Mouse (Mus musculus) left cerebral cortex, postnatal 25 days (tissue): Measurements from ENCODE around the gene Unc5a. TPM values are rescaled to one million over a fixed set of nuclear protein-coding genes. Genes with fewer than 3 reads are reported as not detected.

Experiments used
- DNase-seq, 2 experiments: peaks; one replicate each; pipeline ENCODE4 v3.0.0; 2022; ENCODE audit warnings: low spot score in 2 of 2, mixed read lengths in 1 of 2
- intact Hi-C: fragments of 180-260 bp; cut with DNase I; formaldehyde crosslinking; loops from one replicate; pipeline ENCODE4 v1.15.1; 2025
- total RNA-seq, 2 experiments: library from RNA; stranded (reverse); gene quantifications; 2 replicates each; pipeline ENCODE4 v1.2.3; 2021

Gene Unc5a
- 10 to 100 TPM; 83.6 to 96.6 TPM for total RNA-seq

DNA sequence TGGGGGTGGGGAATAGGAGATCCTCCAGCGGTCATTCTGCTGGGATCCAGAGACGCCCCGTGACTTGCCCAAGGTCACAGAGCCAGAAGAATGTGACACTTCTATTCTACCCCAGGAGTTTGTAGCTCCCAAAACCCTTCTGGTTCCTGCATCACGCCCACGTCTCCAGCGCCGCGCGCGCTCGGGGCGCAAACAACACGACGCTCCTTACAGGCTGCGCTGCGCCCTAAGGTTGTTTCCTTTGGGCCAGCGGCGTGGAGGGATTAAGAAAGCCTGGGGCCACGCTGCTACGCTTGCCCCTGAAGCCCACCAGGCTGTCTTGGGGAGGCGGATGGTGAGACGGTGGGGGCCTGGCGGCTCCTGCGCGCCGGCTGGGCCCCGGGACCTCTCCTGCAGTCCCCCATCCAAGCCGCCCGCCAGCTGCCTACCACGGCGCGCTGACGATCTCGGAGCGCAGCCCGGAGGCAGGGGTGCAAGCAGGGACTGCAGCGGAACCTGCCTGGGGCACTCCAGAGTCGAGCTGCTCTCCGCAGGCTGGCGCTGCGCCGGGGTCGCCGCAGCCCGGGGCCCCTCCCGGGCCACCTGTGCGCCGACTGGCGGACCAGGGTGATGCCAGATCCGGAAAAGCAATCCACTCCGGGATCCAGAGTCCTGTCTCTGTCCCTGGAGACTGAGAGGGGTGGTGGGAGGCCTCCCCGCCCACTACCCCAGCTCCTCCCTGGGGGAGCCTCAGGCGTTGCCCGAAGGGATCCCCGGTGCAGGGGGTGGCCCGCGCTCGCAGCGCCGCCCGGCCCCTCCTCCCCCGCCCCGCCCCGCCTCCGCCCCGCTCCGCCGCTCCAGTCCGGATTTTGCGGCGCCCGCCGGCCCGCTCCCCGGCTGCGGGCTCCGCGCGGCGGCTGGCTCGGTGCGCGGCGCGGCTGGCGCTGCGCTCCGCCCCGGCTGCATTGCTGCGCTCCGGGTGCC, at the start of gene Unc5a:
Unc5a (plus strand) TSS at position 881 of the 963 bp plus-strand sequence.
- intact Hi-C loops = loop anchor here (2.0 kb wide), 2 partner anchors 52 to 70 kb away; no protein-coding TSS in a partner anchor
- peak; percentile 81 to 82 for DNase-seq

DNA sequence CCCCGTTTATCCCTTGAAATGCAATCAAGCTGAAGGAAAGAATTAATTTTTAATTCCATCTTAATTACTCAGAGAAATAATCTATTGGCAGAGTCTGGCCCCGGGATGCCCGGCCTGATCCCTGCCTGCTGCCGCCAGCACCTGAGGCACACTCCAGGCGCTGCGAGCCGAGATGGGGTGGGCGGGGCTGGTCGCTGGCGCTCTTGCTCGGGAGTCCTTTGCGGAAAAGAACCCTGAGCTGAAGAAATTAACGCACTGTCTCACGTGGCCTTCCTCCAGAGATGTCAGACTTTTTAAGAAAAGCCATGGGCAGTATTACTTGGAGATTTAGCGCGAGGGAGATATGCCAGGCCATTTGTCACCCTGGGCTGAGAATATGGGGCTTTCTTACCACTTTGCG, 37.2 kb upstream of the Unc5a start:
- no peak for DNase-seq
- intact Hi-C loops = no loop called here

DNA sequence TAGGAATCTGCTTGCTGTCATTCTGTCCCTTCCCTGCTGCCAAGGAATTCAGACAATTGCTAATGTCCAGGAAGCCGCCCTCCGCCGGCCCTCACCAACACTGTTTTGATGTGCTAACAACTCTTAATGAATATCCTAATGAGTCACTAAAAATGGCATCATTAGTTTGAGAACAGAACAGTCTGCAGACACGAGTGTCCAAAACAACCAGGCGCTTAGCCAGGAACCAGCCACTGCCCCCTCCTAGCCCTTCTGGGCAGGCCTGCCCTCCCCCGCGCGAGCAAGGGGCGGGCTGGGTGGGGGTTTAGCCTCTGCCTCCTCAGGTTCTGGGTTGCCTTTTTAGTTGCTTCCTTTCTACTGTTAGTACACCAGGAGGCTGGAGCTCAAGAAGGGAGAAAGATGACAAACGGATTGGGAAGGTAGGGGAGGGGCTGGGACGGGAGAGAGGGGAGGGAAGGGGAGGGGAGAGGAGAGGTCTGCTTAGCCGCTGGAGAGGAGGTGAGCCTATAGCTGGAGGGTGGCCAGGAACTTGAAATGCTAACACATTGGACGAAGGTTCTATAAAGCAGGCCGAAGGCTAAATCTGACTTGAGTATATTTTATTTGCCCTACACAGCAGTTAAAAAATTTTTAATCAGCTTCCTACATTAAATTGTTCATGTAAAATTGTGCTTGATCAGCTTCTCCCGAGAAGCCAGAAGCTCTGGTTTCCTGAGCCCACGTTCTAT, 36.2 kb upstream of the Unc5a start:
- intact Hi-C loops = no loop called here
- DNase-seq = peak in 1 of 2 experiments; percentile 13

DNA sequence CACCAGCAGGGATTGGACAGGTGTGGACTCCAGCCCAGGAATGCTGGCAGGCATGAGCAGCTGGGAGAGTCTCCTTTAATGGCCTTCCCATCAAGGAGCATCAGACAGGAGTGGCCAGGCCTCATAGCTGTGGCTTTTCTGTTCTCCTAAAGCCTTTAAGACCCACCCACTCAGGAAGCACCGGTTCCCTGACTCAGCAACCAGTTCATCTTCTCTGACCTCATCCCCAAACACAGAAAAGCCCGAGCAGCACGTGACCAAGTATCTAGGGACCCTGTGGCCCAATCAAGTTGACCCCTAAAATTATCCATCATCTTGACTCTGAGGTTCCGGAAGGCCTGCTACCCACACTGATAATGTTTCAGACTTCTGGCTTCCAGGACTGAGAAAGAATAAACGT, 32.6 kb upstream of the Unc5a start:
- intact Hi-C loops = no loop called here
- no peak for DNase-seq

DNA sequence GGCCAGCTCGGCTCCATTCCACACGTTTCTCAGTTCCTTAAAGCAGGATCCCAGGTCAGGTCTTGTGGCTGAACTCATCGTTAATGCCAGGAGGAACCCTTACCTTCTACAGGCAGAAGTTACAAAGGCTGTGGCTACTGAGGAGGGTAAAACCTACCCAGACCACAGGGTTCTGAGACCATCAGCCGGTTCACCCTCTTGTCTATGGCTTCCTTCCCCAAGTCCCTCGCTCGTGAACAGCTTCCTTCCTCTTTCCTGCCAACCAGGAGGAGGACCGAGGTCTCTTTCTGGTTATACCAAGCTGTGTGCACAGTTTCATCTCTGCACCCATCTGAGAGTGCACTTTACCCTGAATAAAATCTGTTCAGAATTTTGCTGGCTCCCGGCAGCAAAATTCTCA, 30.3 kb upstream of the Unc5a start:
- no peak for DNase-seq
- intact Hi-C loops = no loop called here

DNA sequence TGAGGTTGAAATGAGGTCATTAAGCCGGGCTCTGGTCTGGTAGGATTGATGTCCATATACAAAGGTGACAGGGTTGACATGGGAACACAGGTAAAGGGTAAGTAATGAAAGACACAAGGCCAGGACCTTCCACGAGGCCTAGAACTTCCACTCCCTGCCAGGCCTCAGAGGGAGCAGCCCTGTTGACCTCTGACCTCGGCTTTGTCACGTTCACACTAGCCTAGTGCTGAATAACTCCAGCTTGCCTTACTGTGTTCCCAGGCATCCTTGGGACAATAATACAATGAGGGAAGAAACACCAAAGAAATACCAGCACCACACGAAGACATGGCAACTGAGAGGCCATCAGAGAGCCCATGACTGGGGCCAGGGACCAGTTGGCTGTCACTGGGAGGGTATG, 29.5 kb upstream of the Unc5a start:
- intact Hi-C loops = no loop called here

DNA sequence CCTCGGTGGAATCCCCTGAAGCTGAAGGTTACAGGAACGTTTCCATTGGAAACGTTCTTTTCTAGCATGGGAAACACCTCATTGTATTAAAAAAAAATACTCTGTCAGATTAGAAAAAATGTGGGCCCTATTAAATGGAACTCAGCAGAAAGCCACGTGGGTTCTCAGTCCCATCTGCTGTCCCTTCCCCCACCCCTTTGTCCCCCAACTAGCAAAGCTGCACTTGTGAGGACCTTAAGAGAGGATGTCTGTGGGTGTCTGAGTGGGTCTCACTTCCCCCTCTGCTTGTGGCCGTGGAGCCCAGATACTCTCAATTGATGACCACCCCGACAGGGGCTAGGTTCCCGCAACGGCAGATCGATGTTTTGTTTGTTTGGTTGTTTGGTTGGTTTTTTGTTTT, 27.5 kb upstream of the Unc5a start:
- DNase-seq = no peak
- intact Hi-C loops = no loop called here

More for the DNA sequence above, 29.5 kb upstream of the Unc5a start:
- no peak for DNase-seq

DNA sequence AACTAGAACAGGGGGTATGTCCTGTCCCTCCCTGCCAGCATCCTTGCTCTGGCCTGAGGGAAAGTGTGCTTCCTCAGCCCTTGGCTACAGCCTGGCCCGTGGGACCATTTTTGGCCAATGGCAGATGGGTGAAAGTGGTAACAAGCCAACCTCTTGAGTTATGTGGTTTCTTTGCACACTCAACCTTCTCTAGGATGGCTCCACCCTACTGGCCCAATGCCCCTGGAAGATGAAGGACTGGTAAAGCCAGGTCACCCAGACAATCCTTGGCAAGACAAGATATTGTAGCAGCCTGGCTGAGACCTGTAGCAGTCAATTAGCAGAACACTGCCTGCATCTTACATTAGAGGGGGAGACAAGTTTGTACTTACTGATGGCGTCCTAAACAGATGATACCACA, 25.5 kb upstream of the Unc5a start:
- no peak for DNase-seq
- intact Hi-C loops = no loop called here

DNA sequence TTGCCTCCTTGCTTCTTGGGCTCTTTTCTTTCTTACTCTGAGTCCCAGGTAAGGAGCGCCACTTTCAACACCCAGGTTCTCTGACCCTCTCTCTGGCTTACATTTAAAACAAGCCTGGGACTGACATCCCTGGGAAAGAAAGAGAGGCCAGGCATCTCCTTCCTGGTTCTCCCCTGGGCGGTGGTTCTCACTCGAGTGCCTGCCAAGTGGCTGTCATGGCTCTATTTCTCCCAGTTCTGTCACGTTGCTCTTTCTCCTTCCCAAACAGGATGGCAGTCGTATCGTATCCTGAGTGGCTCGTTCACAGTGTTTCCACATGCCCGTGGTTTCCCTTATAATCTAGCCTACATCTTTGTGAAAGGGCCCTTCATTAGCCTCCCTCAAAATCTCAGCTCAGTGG, 23.7 kb upstream of the Unc5a start:
- DNase-seq = no peak
- intact Hi-C loops = no loop called here

DNA sequence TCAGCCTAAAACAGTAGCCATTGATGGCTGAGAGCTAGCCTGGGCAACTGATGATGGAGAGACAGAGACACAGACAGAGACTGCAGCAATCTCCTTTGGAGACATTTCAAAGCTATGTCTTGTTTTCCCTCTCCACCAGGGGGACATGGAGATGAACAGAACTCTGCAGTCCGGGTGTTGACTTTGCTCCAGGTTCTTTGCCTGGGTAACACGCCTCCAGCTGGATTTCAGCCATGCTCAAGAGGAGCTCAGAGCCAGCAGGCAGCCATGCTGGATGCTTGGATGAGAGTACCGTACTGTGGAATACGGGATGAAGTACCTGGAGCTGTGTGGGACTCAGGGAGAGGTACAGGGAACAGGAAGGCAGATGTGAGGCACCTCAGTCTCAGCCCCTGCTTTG, 22.6 kb upstream of the Unc5a start:
- intact Hi-C loops = no loop called here
- DNase-seq = peak in 1 of 2 experiments; percentile 67

DNA sequence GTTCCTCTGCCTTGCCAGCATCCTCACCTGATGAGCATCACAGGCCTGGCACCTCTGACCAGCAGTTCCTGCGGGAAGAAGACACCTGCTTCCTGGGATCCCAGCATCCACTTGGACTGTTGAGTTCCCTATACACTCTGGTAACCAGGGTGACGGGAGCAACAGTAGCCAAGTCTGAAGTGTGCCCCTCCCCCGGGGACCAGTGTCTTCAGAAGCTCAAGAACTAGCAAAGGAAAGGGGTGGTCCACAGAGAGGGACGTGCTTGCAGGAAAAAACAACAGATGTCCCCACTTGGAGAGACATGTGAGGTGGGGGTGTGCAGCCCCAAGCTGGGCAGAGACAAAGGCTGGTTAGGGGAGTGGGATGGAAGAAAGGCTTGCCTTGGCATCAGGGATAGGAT, 19.1 kb upstream of the Unc5a start:
- no peak for DNase-seq
- intact Hi-C loops = loop anchor here (5.0 kb wide), 1 partner anchor 108 kb away; no protein-coding TSS in a partner anchor

DNA sequence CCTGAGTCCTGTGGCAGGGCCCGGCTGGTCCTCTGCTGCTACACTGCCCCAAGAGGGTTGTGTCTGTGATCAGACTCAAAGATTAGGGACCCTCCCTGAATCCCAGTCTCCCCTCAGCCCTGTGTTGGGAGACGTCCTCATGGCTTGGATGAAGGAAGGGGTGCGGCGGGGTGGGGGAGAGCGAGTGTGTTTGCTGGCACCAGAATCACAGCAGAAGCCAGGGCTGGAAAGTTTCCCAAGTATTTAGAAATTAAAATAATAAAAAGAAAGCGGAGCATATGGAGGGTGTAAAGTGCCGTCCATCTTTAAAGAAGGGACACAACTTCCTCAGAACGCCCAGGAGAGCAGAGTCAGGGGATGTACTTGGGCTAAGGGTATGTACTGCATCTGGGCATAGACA, 14.3 kb upstream of the Unc5a start:
- no peak for DNase-seq
- intact Hi-C loops = loop anchor here (5.0 kb wide), 1 partner anchor 113 kb away; no protein-coding TSS in a partner anchor

DNA sequence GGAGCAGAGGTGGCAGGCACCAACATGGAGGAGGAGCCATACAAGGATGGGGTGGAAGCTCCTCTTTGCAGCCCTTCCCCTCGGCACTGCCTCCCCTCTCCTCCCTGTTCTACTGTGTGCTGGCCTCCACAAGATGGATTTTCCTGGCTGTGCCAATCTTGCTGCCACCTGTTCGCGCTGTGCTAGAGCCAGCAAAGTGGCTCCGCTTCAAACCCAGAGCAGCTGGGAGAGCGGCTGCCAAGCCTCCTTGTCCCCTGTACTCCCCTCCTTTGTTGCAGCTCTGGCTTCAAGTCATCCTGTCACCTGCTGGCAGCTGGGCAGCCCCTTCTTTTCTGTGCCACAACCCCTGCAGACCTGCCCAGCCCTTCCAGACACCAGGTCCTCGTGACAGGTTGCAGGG, 13.0 kb upstream of the Unc5a start:
- intact Hi-C loops = no loop called here
- DNase-seq = peak; percentile 69 to 78

DNA sequence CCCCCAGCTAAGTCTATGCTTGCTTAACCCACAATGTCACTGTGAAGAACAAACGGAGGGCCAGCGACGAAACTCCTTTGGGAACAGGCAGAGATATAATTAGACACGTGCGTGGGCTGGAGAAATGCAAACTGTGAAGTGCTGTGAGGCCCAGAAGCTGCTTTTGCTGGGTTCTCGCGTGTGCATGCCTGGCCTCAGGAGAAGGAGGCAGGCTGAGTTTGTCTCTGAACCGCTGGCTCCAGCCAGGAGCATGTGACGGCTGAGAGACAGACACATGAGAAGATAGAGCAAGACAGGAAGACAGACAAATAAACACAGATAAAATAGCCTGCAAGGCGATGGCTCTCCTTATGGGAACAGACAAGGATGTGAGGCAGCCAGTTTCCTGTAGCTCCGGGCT, 11.3 kb upstream of the Unc5a start:
- DNase-seq = peak; percentile 76 to 93
- intact Hi-C loops = loop anchor here (2.0 kb wide), 2 partner anchors 51 to 59 kb away; no protein-coding TSS in a partner anchor

DNA sequence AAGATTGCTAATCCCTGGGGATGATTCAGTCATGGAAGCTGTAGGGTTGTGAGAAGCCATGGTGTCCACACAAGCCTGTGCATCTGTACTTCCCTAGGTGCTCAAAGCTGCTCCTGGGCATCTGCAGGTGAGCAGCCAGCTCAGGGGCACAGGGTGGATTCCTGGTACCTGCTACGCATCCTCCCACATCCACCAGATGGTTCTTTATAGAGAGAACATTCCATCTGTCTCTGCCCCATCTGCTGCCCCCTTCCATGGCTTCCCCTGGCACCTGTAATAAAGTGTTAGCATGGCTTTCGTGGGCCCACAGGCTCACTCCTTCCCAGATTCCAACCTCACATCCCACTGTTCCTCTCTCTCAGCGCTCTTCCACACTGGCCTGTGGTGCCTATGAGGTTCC, 10.7 kb upstream of the Unc5a start:
- DNase-seq = no peak
- intact Hi-C loops = loop anchor here (2.0 kb wide), 2 partner anchors 52 to 60 kb away; no protein-coding TSS in a partner anchor

DNA sequence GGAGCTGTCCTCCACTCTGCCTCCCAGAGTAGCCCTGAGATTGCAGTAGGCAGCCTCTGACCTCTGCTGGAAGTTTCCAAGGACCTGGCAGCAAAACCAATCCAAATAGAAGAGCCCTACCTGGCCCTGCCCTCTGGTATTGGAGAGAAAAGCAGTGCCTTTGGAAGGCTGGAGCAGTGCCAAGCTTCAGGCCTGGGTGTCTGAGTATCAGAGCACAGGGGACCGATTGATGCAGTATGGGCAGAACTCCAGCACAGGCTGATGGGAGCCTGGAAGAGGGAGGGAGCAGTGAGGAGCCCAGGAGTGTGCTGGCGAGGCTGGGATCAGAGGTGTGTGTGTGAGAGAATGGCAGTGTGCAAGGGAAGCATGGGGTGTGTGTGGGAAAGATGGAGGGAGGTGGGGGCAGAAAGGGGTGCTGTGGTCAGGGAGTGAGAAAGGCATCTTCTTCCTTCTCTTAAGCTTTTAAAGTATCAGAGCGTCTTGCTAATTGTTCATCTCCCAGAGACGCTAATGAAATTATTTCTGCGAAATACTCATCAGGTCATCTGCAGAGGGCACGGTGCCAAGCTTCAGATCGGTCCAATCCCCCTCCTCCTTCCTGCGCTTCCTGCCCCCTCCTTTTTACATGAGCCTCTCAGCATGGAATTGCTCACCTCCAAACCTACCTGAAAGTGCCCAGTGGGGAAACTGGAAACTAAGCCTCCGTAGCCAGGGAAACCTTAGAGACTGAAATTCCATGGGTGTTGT, 4.6 kb upstream of the Unc5a start:
- no peak for DNase-seq
- intact Hi-C loops = no loop called here

DNA sequence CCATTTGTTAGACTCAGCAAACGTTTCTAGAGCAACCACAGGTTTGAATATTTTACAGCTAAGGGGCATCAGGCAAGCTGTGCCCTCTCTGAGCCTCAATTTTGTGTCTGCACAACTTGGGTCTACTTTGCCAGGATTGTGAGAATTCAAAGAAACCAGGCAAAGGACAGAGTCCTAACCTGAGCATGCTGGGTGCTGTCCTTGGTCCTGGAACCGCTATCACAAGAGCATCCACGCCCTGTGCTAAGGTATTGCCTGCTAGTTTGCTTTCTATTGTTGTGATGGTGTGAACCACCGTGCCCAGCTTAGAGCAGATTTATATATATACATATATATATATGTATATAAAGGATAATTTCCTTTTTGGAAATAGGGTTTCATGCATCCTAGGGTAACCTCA, 3.9 kb upstream of the Unc5a start:
- no peak for DNase-seq
- intact Hi-C loops = no loop called here

DNA sequence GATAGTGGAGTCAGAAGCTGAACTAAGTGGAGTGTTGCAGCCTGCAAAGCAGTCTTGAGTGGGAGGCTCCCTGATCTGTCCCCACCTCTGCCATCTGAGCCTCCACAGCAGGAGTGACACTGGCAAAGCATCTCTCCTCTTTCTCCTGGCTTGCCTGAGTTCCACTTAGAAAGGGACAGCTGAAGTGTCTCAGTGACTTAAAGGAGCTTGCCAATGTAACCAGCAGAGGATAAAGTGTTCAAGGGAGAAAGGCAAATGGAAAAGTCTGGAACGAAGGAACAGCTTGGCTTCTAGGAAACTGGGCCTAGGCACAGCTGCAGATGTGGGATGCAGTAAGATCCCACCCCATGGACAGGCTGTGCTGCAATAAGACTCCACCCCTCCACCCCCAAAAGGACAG, 2.8 kb upstream of the Unc5a start:
- intact Hi-C loops = no loop called here
- peak in 1 of 2 experiments; percentile 64 for DNase-seq

DNA sequence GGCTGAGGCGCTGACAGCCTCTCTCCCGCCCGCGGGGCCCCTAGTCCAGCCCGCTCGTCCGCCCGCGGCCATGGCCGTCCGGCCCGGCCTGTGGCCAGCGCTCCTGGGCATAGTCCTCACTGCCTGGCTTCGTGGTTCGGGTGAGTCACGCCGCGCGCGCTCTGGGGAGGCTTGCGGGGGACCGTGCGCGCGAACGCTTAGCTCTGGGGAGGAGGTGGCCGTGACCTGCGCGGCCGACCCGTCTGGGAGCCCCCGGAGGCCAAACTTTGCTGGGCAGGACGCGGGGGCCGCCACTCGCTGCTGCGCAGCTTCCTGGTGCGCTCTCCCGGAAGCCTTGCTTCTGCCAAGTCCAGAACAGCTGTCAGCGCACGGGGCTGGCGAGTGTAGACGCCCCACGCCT, 381 bp downstream of the Unc5a start:
- DNase-seq = peak; percentile 67 to 81
- intact Hi-C loops = loop anchor here (2.0 kb wide), 2 partner anchors 51 to 71 kb away; no protein-coding TSS in a partner anchor

DNA sequence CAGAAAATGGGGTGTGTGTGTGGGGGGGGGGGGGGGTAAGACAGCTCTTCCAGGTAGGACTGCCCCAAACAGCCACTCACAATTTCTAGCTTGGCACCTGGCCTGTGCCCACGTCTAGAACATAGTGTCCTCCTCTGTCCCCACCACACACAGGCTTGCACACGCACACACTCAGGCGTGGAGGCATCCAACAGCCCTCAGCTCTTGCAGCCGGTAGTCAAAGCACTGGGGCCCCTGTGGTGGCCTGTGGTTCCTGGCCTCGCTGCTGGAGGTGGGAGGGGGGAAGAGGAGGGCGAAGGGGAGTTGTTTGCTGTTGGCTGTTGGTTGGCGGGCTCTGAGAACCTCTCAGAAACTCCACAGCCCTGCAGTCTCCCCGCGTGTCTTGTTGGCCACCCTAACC, 920 bp downstream of the Unc5a start:
- DNase-seq = peak in 1 of 2 experiments; percentile 49
- intact Hi-C loops = loop anchor here (2.0 kb wide), 1 partner anchor 151 kb away; no protein-coding TSS in a partner anchor
